Mouse (Mus musculus): Measurements from ENCODE around the gene Chka.

- no peak for TF ChIP-seq CTCF (IDR thresholded peaks at IDR 0.05; ENCODE audit: low read depth)
- TF ChIP-seq EP300 (IDR thresholded peaks at IDR 0.05; ENCODE audit: low read depth) = no peak
These were observed 91.6 kb downstream of the Chka start for GRCm38 (mm10) chr19:3942986-3943735.

All from heart, postnatal 0 days (tissue).